Mouse (Mus musculus) B cell, adult 67 days (primary cell): ENCODE data around the gene Gna11. TPM values are rescaled to one million over a fixed set of nuclear protein-coding genes. Genes with fewer than 3 reads are reported as not detected.

Source experiments
- total RNA-seq, 2 experiments: library from RNA; stranded (reverse); gene quantifications; 4 replicates each; pipeline ENCODE4 v1.2.4; 2023

Gna11 gene
- 10 to 100 TPM; 24.4 to 31.5 TPM for total RNA-seq

GRCm38 (mm10) chr10:81545161-81545747 is at the start of gene Gna11:
TSS of gene Gna11 (minus strand) at chr10:81545190.

DNA sequence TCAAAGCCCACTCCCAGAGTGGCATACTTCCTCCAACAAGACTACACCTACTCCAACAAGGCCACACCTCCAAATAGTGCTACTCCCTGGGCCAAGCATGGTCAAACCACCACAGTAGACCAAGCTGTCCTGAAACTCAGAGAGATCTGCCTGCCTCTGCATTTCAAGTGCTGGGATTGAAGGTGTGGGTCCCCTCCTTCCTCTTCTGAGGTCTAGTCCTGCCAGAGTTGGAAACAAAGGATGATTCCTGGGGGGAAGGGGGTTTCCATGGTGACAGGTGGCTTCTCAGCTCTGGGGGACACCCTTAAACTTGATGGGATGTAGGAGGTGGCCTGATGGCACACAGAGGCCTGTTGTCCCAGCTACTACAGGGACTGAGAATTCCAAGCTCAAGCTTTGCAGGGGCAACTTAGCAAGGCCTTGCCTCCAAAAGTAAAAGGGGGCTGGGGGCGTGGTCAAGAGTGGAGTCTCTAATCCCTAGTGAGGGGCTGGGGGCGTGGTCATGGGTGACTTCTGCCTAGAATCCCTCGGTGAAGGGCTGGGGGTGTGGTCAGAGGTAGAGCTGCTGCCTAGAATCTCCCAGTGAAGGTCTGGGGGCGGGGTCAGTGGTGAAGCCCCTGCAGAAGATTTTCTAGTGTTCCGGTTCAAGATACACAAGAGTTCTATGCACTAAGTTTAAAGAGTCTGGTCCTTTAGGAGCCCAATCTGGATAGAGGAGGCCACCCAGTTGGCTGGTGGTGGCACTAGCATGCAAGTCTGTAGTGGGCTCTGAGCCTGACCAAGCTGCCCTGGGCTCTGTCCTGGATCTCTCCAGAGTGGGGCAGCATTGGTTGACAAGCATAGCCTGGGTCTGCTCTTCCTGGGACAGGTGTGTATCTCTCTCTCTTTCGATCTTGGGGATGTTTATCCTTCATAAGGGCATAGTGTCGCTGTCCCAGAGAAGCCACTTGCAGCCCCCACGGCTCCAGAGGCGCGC is 29.4 kb upstream of the Gna11 start, which contains the start of gene Tle2:
Gene Tle2, plus strand, starts transcription at position 481 of the 976 bp plus-strand sequence.

DNA sequence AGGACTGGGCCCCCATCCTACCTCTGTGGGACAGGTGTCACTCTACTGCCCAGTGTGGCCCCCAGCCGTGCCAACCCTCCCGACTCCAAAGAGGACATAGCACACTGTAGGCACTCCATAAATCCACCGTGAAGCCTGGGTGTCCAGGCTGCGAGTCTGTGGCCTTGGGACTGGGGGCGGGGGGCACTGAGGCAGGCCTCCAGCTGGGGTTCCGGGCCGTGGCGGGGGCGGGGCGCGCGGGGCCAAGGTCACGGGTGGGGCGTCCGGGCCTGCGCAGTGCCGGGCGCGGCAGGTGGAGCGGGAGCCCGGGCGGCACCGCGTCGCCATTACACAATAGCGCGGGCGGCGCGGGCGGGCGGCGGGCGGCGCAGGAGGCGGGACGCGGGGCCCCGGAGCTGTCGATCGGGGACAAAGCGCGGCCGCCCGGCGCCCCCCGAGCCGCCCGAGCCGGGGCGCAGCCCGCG is 14.2 kb upstream of the Gna11 start, which contains the start of gene Aes:
Gene Aes, plus strand, starts transcription at position 326 of the 464 bp plus-strand sequence.

DNA sequence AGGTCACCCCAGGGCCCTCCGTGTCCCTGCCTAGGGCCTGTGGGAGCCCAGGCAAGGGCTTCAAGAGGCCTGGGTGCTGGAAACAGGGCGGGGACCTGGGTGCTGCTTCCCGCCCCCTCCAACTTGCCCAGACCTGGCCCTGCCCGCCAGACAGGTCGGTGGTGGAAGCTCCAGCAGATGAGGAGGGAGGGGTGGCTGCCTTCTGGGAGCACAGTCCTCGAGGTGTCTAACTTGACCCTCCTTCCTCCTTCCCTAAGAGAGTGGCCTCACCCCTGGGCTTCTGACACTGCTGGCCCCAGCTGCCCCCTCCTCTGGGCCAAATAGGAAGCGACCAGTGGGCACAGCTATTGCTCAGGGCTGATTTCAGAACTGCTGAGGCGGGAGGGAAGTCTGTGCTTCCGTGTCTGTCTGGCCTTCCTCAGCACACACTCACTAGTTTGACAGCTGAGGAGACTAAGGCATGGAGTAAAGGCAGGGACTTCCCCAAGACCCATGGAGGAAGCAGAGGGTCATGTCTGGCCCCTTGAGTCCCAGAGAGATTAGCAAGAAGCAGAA is 20.9 kb downstream of the Gna11 start, which contains the start of gene Gna15:
Gene Gna15, minus strand, starts transcription at position 175 of the 555 bp plus-strand sequence.

DNA sequence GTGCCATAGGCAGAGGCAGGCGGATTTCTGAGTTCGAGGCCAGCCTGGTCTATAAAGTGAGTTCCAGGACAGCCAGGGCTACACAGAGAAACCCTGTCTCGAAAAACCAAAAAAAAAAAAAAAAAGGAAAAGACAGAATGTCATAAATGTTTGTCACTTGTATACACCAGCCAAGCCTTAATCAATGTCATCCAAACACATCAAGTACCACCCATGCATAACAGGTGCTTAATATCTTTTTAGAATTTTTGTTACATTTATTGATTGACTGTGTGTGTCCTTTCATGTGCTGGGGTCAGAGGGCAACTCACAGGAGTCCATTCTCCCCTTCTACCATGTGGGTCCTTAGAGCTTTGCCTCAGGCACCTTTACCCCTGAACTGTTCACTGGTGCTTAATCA is 45.0 kb downstream of the Gna11 start, which contains the start of gene S1pr4:
Gene S1pr4, minus strand, starts transcription at position 101 of the 400 bp plus-strand sequence.

GRCm38 (mm10) chr10:81496264-81496901 is 48.6 kb downstream of the Gna11 start, which contains the start of gene Ncln:
TSS of gene Ncln (minus strand) at chr10:81496392.

DNA sequence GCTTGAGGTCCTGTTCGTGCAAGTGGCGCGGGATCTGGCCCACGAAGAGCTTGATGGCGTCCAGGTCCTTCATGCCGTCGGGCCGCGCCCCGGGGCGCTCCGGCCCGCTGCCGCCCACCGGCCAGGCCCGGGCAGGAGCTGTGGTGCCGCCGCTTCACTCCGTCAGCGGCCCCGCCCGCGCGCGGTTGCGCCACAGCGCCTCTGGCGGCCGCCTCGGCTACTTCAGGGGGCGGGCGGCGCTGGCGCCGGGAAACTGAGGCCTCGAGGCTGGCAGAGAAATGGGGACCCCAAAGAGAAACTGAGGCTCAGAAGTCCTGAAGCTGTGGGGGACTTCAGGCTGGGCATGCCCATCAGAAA is 62.5 kb downstream of the Gna11 start, which contains the start of gene Celf5:
Gene Celf5, minus strand, starts transcription at position 177 of the 357 bp plus-strand sequence.

Other genes with a start within 250 kb of the Gna11 start
- gene Cactin, start 224.1 kb downstream of the Gna11 start, total RNA-seq: 10 to 100 TPM; 53.3 to 59.3 TPM
- 1 to 10 TPM; 4.6 to 6.0 TPM for gene Tbxa2r, start 216.5 kb downstream of the Gna11 start, total RNA-seq
- gene Gipc3, start 201.9 kb downstream of the Gna11 start, total RNA-seq: under 1 TPM; 0.78 to 0.92 TPM
- gene Hmg20b, start 194.7 kb downstream of the Gna11 start, total RNA-seq: 10 to 100 TPM; 77.8 to 80.1 TPM
- 10 to 100 TPM; 11.6 to 13.5 TPM for gene Mfsd12, start 187.7 kb downstream of the Gna11 start, total RNA-seq
- 10 to 100 TPM in 1 of 2 experiments, 1 to 10 TPM in 1; 7.8 to 11.0 TPM for gene 4930404N11Rik, start 179.4 kb downstream of the Gna11 start, total RNA-seq
- gene Fzr1, start 166.7 kb downstream of the Gna11 start, total RNA-seq: 10 to 100 TPM; 47.9 to 55.7 TPM
- 10 to 100 TPM; 36.0 to 37.0 TPM for gene Dohh, start 160.8 kb downstream of the Gna11 start, total RNA-seq
- gene Gm48551, start 160.7 kb downstream of the Gna11 start, total RNA-seq: 1 to 10 TPM; 1.6 to 4.6 TPM
- gene Gm48552, start 156.2 kb downstream of the Gna11 start, total RNA-seq: 1 to 10 TPM; 4.3 to 5.4 TPM
- gene Smim24, start 152.1 kb downstream of the Gna11 start, total RNA-seq: 1 to 10 TPM; 5.8 to 9.2 TPM
- 10 to 100 TPM; 15.0 to 22.8 TPM for gene Nfic, start 89.6 kb downstream of the Gna11 start, total RNA-seq
- not detected for gene Celf5, start 62.5 kb downstream of the Gna11 start, total RNA-seq
- 100 to 1,000 TPM; 113 to 131 TPM for gene Ncln, start 48.8 kb downstream of the Gna11 start, total RNA-seq
- gene S1pr4, start 45.1 kb downstream of the Gna11 start, total RNA-seq: 10 to 100 TPM; 78.0 to 83.2 TPM
- 1 to 10 TPM; 6.3 to 9.1 TPM for gene Gna15, start 21.0 kb downstream of the Gna11 start, total RNA-seq
- 100 to 1,000 TPM; 336 to 341 TPM for gene Aes, start 14.3 kb upstream of the Gna11 start, total RNA-seq
- gene Tle2, start 29.4 kb upstream of the Gna11 start, total RNA-seq: 1 to 10 TPM; 3.7 to 4.7 TPM
- under 1 TPM; 0.52 to 0.68 TPM for gene Tle6, start 55.9 kb upstream of the Gna11 start, total RNA-seq
- gene BC025920, start 61.1 kb upstream of the Gna11 start, total RNA-seq: 1 to 10 TPM; 3.2 to 4.3 TPM
- 10 to 100 TPM; 23.5 to 28.2 TPM for gene Sirt6, start 82.6 kb upstream of the Gna11 start, total RNA-seq
- 1 to 10 TPM; 2.7 to 3.8 TPM for gene Ankrd24, start 83.3 kb upstream of the Gna11 start, total RNA-seq
- 1 to 10 TPM; 4.0 to 4.5 TPM for gene Gm10778, start 103.9 kb upstream of the Gna11 start, total RNA-seq
- 10 to 100 TPM in 1 of 2 experiments, 1 to 10 TPM in 1; 8.6 to 17.8 TPM for gene Zfp433, start 159.6 kb upstream of the Gna11 start, total RNA-seq
- gene Gm3055, start 226.0 kb upstream of the Gna11 start, total RNA-seq: 1 to 10 TPM; 8.8 to 9.2 TPM